Mouse (Mus musculus): Measurements from ENCODE around the gene Btnl10. TPM values are rescaled to one million over a fixed set of nuclear protein-coding genes. Genes with fewer than 3 reads are reported as not detected.

Gene Btnl10
- not detected for polyA plus RNA-seq (2014; fragmentation: Illumina TruSeq; extraction: RNeasy Lipid Tissue Mini Kit (QIAGEN cat#74804); ENCODE audit: low read depth, low replicate concordance)

GRCm38 (mm10) chr11:58917745-58918366, at the start of gene Btnl10:
TSS of gene Btnl10 (plus strand) at chr11:58917908.

GRCm38 (mm10) chr11:58903511-58904409, 13.9 kb upstream of the Btnl10 start, which contains the start of gene Zfp39:
TSS of gene Zfp39 (minus strand) at chr11:58904225.

GRCm38 (mm10) chr11:58938322-58939087, 20.8 kb downstream of the Btnl10 start, which contains the start of gene Rnf187:
TSS of gene Rnf187 (minus strand) at chr11:58938916.

GRCm38 (mm10) chr11:58948542-58949479, 31.1 kb downstream of the Btnl10 start, which contains the start of gene Hist3h2ba:
TSS of gene Hist3h2ba (plus strand) at chr11:58948920.

GRCm38 (mm10) chr11:58954420-58955142, 36.9 kb downstream of the Btnl10 start, which contains the start of the genes Hist3h2a and Trim17:
TSS of gene Hist3h2a (plus strand) at chr11:58954685.
TSS of gene Trim17 (plus strand) at chr11:58954685.

Other genes starting within 250 kb of the Btnl10 start
- gene Olfr320, start 236.8 kb upstream of the Btnl10 start, polyA plus RNA-seq (2014; fragmentation: Illumina TruSeq; extraction: RNeasy Lipid Tissue Mini Kit (QIAGEN cat#74804); ENCODE audit: low read depth, low replicate concordance), result not detected
- not detected for gene Olfr319, start 218.7 kb upstream of the Btnl10 start, polyA plus RNA-seq (2014; fragmentation: Illumina TruSeq; extraction: RNeasy Lipid Tissue Mini Kit (QIAGEN cat#74804); ENCODE audit: low read depth, low replicate concordance)
- not detected for gene Olfr318, start 193.9 kb upstream of the Btnl10 start, polyA plus RNA-seq (2014; fragmentation: Illumina TruSeq; extraction: RNeasy Lipid Tissue Mini Kit (QIAGEN cat#74804); ENCODE audit: low read depth, low replicate concordance)
- gene Olfr317, start 178.7 kb upstream of the Btnl10 start, polyA plus RNA-seq (2014; fragmentation: Illumina TruSeq; extraction: RNeasy Lipid Tissue Mini Kit (QIAGEN cat#74804); ENCODE audit: low read depth, low replicate concordance), result not detected
- not detected for gene Olfr316, start 165.2 kb upstream of the Btnl10 start, polyA plus RNA-seq (2014; fragmentation: Illumina TruSeq; extraction: RNeasy Lipid Tissue Mini Kit (QIAGEN cat#74804); ENCODE audit: low read depth, low replicate concordance)
- gene Olfr315, start 144.7 kb upstream of the Btnl10 start, polyA plus RNA-seq (2014; fragmentation: Illumina TruSeq; extraction: RNeasy Lipid Tissue Mini Kit (QIAGEN cat#74804); ENCODE audit: low read depth, low replicate concordance), result not detected
- gene Olfr314, start 135.0 kb upstream of the Btnl10 start, polyA plus RNA-seq (2014; fragmentation: Illumina TruSeq; extraction: RNeasy Lipid Tissue Mini Kit (QIAGEN cat#74804); ENCODE audit: low read depth, low replicate concordance), result not detected
- gene Fam183b, start 115.9 kb upstream of the Btnl10 start, polyA plus RNA-seq (2014; fragmentation: Illumina TruSeq; extraction: RNeasy Lipid Tissue Mini Kit (QIAGEN cat#74804); ENCODE audit: low read depth, low replicate concordance), result not detected
- not detected for gene Olfr313, start 102.9 kb upstream of the Btnl10 start, polyA plus RNA-seq (2014; fragmentation: Illumina TruSeq; extraction: RNeasy Lipid Tissue Mini Kit (QIAGEN cat#74804); ENCODE audit: low read depth, low replicate concordance)
- gene Olfr312, start 88.7 kb upstream of the Btnl10 start, polyA plus RNA-seq (2014; fragmentation: Illumina TruSeq; extraction: RNeasy Lipid Tissue Mini Kit (QIAGEN cat#74804); ENCODE audit: low read depth, low replicate concordance), result not detected
- not detected for gene Olfr311, start 78.7 kb upstream of the Btnl10 start, polyA plus RNA-seq (2014; fragmentation: Illumina TruSeq; extraction: RNeasy Lipid Tissue Mini Kit (QIAGEN cat#74804); ENCODE audit: low read depth, low replicate concordance)
- 2.1 TPM for gene Gm12258, start 70.8 kb upstream of the Btnl10 start, polyA plus RNA-seq (2014; fragmentation: Illumina TruSeq; extraction: RNeasy Lipid Tissue Mini Kit (QIAGEN cat#74804); ENCODE audit: low read depth, low replicate concordance)
- 2.7 TPM for gene 2810021J22Rik, start 50.7 kb upstream of the Btnl10 start, polyA plus RNA-seq (2014; fragmentation: Illumina TruSeq; extraction: RNeasy Lipid Tissue Mini Kit (QIAGEN cat#74804); ENCODE audit: low read depth, low replicate concordance)
- 3.8 TPM for gene Zfp39, start 13.7 kb upstream of the Btnl10 start, polyA plus RNA-seq (2014; fragmentation: Illumina TruSeq; extraction: RNeasy Lipid Tissue Mini Kit (QIAGEN cat#74804); ENCODE audit: low read depth, low replicate concordance)
- 11.6 TPM for gene Rnf187, start 21.0 kb downstream of the Btnl10 start, polyA plus RNA-seq (2014; fragmentation: Illumina TruSeq; extraction: RNeasy Lipid Tissue Mini Kit (QIAGEN cat#74804); ENCODE audit: low read depth, low replicate concordance)
- not detected for gene Hist3h2ba, start 31.0 kb downstream of the Btnl10 start, polyA plus RNA-seq (2014; fragmentation: Illumina TruSeq; extraction: RNeasy Lipid Tissue Mini Kit (QIAGEN cat#74804); ENCODE audit: low read depth, low replicate concordance)
- 2.3 TPM for gene Hist3h2a, start 36.8 kb downstream of the Btnl10 start, polyA plus RNA-seq (2014; fragmentation: Illumina TruSeq; extraction: RNeasy Lipid Tissue Mini Kit (QIAGEN cat#74804); ENCODE audit: low read depth, low replicate concordance)
- gene Trim17, start 36.8 kb downstream of the Btnl10 start, polyA plus RNA-seq (2014; fragmentation: Illumina TruSeq; extraction: RNeasy Lipid Tissue Mini Kit (QIAGEN cat#74804); ENCODE audit: low read depth, low replicate concordance), result not detected
- 2.0 TPM for gene Trim11, start 60.2 kb downstream of the Btnl10 start, polyA plus RNA-seq (2014; fragmentation: Illumina TruSeq; extraction: RNeasy Lipid Tissue Mini Kit (QIAGEN cat#74804); ENCODE audit: low read depth, low replicate concordance)
- not detected for gene Obscn, start 218.5 kb downstream of the Btnl10 start, polyA plus RNA-seq (2014; fragmentation: Illumina TruSeq; extraction: RNeasy Lipid Tissue Mini Kit (QIAGEN cat#74804); ENCODE audit: low read depth, low replicate concordance)
- 1.1 TPM for gene Iba57, start 245.8 kb downstream of the Btnl10 start, polyA plus RNA-seq (2014; fragmentation: Illumina TruSeq; extraction: RNeasy Lipid Tissue Mini Kit (QIAGEN cat#74804); ENCODE audit: low read depth, low replicate concordance)